Comparison of ENCODE assay signal across 14 mouse cellular contexts in the genomic region with DNA sequence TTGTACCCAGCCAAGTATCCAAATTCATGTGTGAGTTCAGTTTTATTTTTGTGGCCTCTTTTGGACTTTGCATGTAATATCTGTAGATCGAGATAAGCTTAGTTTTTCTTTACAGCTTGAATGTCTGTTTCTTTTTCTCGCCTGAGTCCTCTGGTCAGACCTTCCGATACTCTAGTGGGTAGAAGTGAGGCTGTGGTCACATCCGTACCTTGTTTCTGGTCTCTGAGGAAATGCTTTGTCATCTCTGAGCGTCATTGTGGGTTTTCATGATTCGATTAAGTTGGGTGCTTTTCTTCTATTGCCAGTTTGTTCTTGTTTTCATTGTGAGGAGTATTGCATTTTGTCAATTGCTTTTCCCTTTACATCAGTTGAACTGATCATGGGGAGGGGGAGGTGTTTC.
A peak's percentile ranks its signal among the peaks of the same experiment; 100 is the strongest.
DNase-seq lines count a peak whose midpoint lies in the region; ATAC-seq and TF ChIP-seq lines count a peak whose summit lies in the region.
"Had no signal": no experiment of that assay in that cellular context is flagged by ENCODE, and none has a peak within 500 bp of the region (broad histone marks: within the 10 kb centered on the region; RNA-seq: fewer than 3 reads in every experiment).

No protein-coding gene starts in this region.

- peak overlapping the region; percentile 25; the same call in 1 of the 2 replicates for H3K27ac ChIP-seq in heart, embryonic 16.5 days (ENCODE audit: low read length)
- no peak overlapping the region for H3K27ac ChIP-seq in heart, embryonic 11.5 days (ENCODE audit: low read depth, low read length)
- peak overlapping the region; percentile 39 for H3K27ac ChIP-seq in embryonic fibroblast, embryonic 13.5 days (ENCODE audit: insufficient read depth, low read length)
- no peak overlapping the region for H3K27ac ChIP-seq in hindbrain, embryonic 13.5 days
- no peak overlapping the region for H3K27ac ChIP-seq in hindbrain, postnatal 0 days
- no peak overlapping the region for H3K27ac ChIP-seq in forebrain, postnatal 0 days (ENCODE audit: low read depth, low read length)
- H3K27ac ChIP-seq: kidney, postnatal 0 days; left cerebral cortex, adult 2 months had no signal

- DNase-seq in B cell, adult 2 months = peak; percentile 41 to 58
- DNase-seq in hindbrain, postnatal 0 days (ENCODE audit: low spot score) = no peak
- no peak for DNase-seq in forebrain, postnatal 0 days
- DNase-seq: cerebellum, postnatal 14 days; gastrocnemius, postnatal 10 days; heart, postnatal 10 days; lung, adult 2 months had no signal

- no peaks in the 10 kb centered on the region for H3K36me3 ChIP-seq in heart, embryonic 16.5 days (ENCODE audit: control insufficient read depth, insufficient read depth)
- no peaks in the 10 kb centered on the region for H3K36me3 ChIP-seq in heart, embryonic 11.5 days (ENCODE audit: control insufficient read depth, insufficient read depth, low read length)
- peaks cover 29% of the 10 kb centered on the region for H3K36me3 ChIP-seq in megakaryocyte, embryonic 14.5 days (replicated peaks; ENCODE audit: low read length)
- no peaks in the 10 kb centered on the region for H3K36me3 ChIP-seq in hindbrain, embryonic 13.5 days
- no peaks in the 10 kb centered on the region for H3K36me3 ChIP-seq in hindbrain, postnatal 0 days (ENCODE audit: insufficient read depth, low read length)
- no peaks in the 10 kb centered on the region for H3K36me3 ChIP-seq in forebrain, postnatal 0 days (ENCODE audit: insufficient read depth)

- WGBS in heart, embryonic 16.5 days = 77% methylated on average over 6 of the region's 6 CpGs
- 79% methylated on average over 6 of the region's 6 CpGs for WGBS in heart, embryonic 11.5 days (ENCODE audit: insufficient replicate concordance)
- WGBS in hindbrain, embryonic 13.5 days = 94% methylated on average over 6 of the region's 6 CpGs
- 92% methylated on average over 6 of the region's 6 CpGs for WGBS in hindbrain, postnatal 0 days
- 89% methylated on average over 6 of the region's 6 CpGs for WGBS in forebrain, postnatal 0 days

- no peak overlapping the region for H3K4me2 ChIP-seq in heart, embryonic 16.5 days (ENCODE audit: low read depth, low read length)
- no peak overlapping the region for H3K4me2 ChIP-seq in heart, embryonic 11.5 days
- no peak overlapping the region for H3K4me2 ChIP-seq in hindbrain, embryonic 13.5 days
- H3K4me2 ChIP-seq in hindbrain, postnatal 0 days (ENCODE audit: low read depth, low read length) = no peak overlapping the region
- H3K4me2 ChIP-seq in forebrain, postnatal 0 days (ENCODE audit: low read depth) = no peak overlapping the region

- H3K4me1 ChIP-seq in heart, embryonic 16.5 days (ENCODE audit: control insufficient read depth, insufficient read depth, low read length) = peaks cover 4% of the 10 kb centered on the region; the same call in 1 of the 2 replicates
- no peaks in the 10 kb centered on the region for H3K4me1 ChIP-seq in heart, embryonic 11.5 days (ENCODE audit: control insufficient read depth, insufficient read depth, low read length)
- peaks cover 7% of the 10 kb centered on the region for H3K4me1 ChIP-seq in embryonic fibroblast, embryonic 13.5 days (ENCODE audit: control insufficient read depth, insufficient read depth, low read length)
- peaks cover 61% of the 10 kb centered on the region for H3K4me1 ChIP-seq in megakaryocyte, embryonic 14.5 days
- no peaks in the 10 kb centered on the region for H3K4me1 ChIP-seq in hindbrain, embryonic 13.5 days (replicated peaks)
- no peaks in the 10 kb centered on the region for H3K4me1 ChIP-seq in hindbrain, postnatal 0 days (ENCODE audit: insufficient read depth, low read length)
- no peaks in the 10 kb centered on the region for H3K4me1 ChIP-seq in forebrain, postnatal 0 days (ENCODE audit: insufficient read depth)

- TF ChIP-seq CTCF in embryonic fibroblast, embryonic 13.5 days (IDR thresholded peaks at IDR 0.05; ENCODE audit: borderline replicate concordance, insufficient read depth, low read length) = no peak
- no peak for TF ChIP-seq CTCF in hindbrain, postnatal 0 days (IDR thresholded peaks at IDR 0.05; ENCODE audit: low read depth)
- no peak for TF ChIP-seq CTCF in forebrain, postnatal 0 days (IDR thresholded peaks at IDR 0.05; ENCODE audit: low read depth)

- no peak overlapping the region for H3K9ac ChIP-seq in heart, embryonic 16.5 days (ENCODE audit: low read length)
- H3K9ac ChIP-seq in heart, embryonic 11.5 days (ENCODE audit: low read depth, low read length) = no peak overlapping the region
- no peak overlapping the region for H3K9ac ChIP-seq in hindbrain, embryonic 13.5 days
- H3K9ac ChIP-seq in hindbrain, postnatal 0 days (replicated peaks; ENCODE audit: low read length) = no peak overlapping the region
- no peak overlapping the region for H3K9ac ChIP-seq in forebrain, postnatal 0 days

- no peaks in the 10 kb centered on the region for H3K27me3 ChIP-seq in heart, embryonic 16.5 days (ENCODE audit: control insufficient read depth, insufficient read depth, low read length)
- no peaks in the 10 kb centered on the region for H3K27me3 ChIP-seq in heart, embryonic 11.5 days (ENCODE audit: control insufficient read depth, insufficient read depth, low read length)
- no peaks in the 10 kb centered on the region for H3K27me3 ChIP-seq in megakaryocyte, embryonic 14.5 days (replicated peaks)
- H3K27me3 ChIP-seq in hindbrain, embryonic 13.5 days = no peaks in the 10 kb centered on the region
- no peaks in the 10 kb centered on the region for H3K27me3 ChIP-seq in hindbrain, postnatal 0 days (ENCODE audit: insufficient read depth, low read length)
- H3K27me3 ChIP-seq in forebrain, postnatal 0 days (ENCODE audit: insufficient read depth, low read length) = no peaks in the 10 kb centered on the region

- H3K4me3 ChIP-seq in heart, embryonic 16.5 days (ENCODE audit: low read length) = no peak overlapping the region
- no peak overlapping the region for H3K4me3 ChIP-seq in heart, embryonic 11.5 days (ENCODE audit: low read depth, low read length)
- H3K4me3 ChIP-seq in embryonic fibroblast, embryonic 13.5 days (ENCODE audit: insufficient read depth, low read length) = no peak overlapping the region
- H3K4me3 ChIP-seq in megakaryocyte, embryonic 14.5 days (replicated peaks) = peak overlapping the region; percentile 87
- H3K4me3 ChIP-seq in hindbrain, embryonic 13.5 days = no peak overlapping the region
- no peak overlapping the region for H3K4me3 ChIP-seq in hindbrain, postnatal 0 days (ENCODE audit: low read length)
- no peak overlapping the region for H3K4me3 ChIP-seq in forebrain, postnatal 0 days (ENCODE audit: low read depth, low read length)
- H3K4me3 ChIP-seq: left cerebral cortex, adult 2 months had no signal

- H3K9me3 ChIP-seq in heart, embryonic 16.5 days (replicated peaks; ENCODE audit: control insufficient read depth, low read length) = no peaks in the 10 kb centered on the region
- H3K9me3 ChIP-seq in heart, embryonic 11.5 days (replicated peaks; ENCODE audit: control insufficient read depth, low read length) = no peaks in the 10 kb centered on the region
- no peaks in the 10 kb centered on the region for H3K9me3 ChIP-seq in megakaryocyte, embryonic 14.5 days
- no peaks in the 10 kb centered on the region for H3K9me3 ChIP-seq in hindbrain, embryonic 13.5 days
- no peaks in the 10 kb centered on the region for H3K9me3 ChIP-seq in hindbrain, postnatal 0 days (ENCODE audit: low read length)
- no peaks in the 10 kb centered on the region for H3K9me3 ChIP-seq in forebrain, postnatal 0 days (ENCODE audit: low read length)

- no peak for ATAC-seq in heart, embryonic 16.5 days (replicated peaks; ENCODE audit: extremely low read depth, insufficient read depth, low FRiP score)
- ATAC-seq in heart, embryonic 11.5 days (replicated peaks; ENCODE audit: insufficient number of reproducible peaks, low FRiP score, low TSS enrichment) = no peak
- ATAC-seq in hindbrain, embryonic 13.5 days (ENCODE audit: low FRiP score) = no peak
- ATAC-seq in hindbrain, postnatal 0 days = no peak
- ATAC-seq in forebrain, postnatal 0 days = no peak

- TF ChIP-seq POLR2A in embryonic fibroblast, embryonic 13.5 days (IDR thresholded peaks at IDR 0.05; ENCODE audit: low read depth, low read length) = no peak

Comparison
In these comparisons a context has a peak if more than half of its experiments do, and no peak if none do; other contexts are left out.
1. H3K27ac ChIP-seq: peak in heart, embryonic 16.5 days (single experiment) and embryonic fibroblast, embryonic 13.5 days (single experiment); none in heart, embryonic 11.5 days (single experiment), hindbrain, embryonic 13.5 days (single experiment), hindbrain, postnatal 0 days (single experiment) and forebrain, postnatal 0 days (single experiment).
2. DNase-seq: peak in B cell, adult 2 months (2 of 2); none in hindbrain, postnatal 0 days (single experiment) and forebrain, postnatal 0 days (single experiment).